Comparison of ENCODE assay signal across 19 mouse cellular contexts in genomic region chr9:43265194-43265593, GRCm38 (mm10). TPM values are rescaled to one million over a fixed set of nuclear protein-coding genes. Genes with fewer than 3 reads are reported as not detected.
DNase-seq lines count a peak whose midpoint lies in the region; ATAC-seq and TF ChIP-seq lines count a peak whose summit lies in the region.
"Had no signal": no experiment of that assay in that cellular context is flagged by ENCODE, and none has a peak within 500 bp of the region (broad histone marks: within the 10 kb centered on the region; RNA-seq: fewer than 3 reads in every experiment).

No protein-coding gene starts in this region.

- TF ChIP-seq CTCF in forebrain, postnatal 0 days (IDR thresholded peaks at IDR 0.05; ENCODE audit: low read depth), result no peak

- H3K4me1 ChIP-seq in forebrain, embryonic 10.5 days, result peaks cover 94% of the 10 kb centered on the region
- H3K4me1 ChIP-seq in forebrain, postnatal 0 days (ENCODE audit: insufficient read depth), result no peaks in the 10 kb centered on the region
- peaks cover 36% of the 10 kb centered on the region for H3K4me1 ChIP-seq in kidney, embryonic 16.5 days (ENCODE audit: insufficient read depth, low read length)
- peaks cover 14% of the 10 kb centered on the region for H3K4me1 ChIP-seq in brown adipose tissue, adult 24 weeks (ENCODE audit: control insufficient read depth, insufficient read depth, insufficient read length, low read length)
- peaks cover 71% of the 10 kb centered on the region for H3K4me1 ChIP-seq in limb, embryonic 10.5 days

- H3K36me3 ChIP-seq in forebrain, embryonic 10.5 days (replicated peaks), result no peaks in the 10 kb centered on the region
- H3K36me3 ChIP-seq in forebrain, postnatal 0 days (ENCODE audit: insufficient read depth), result no peaks in the 10 kb centered on the region
- H3K36me3 ChIP-seq in kidney, embryonic 16.5 days (ENCODE audit: insufficient read depth, low read length), result no peaks in the 10 kb centered on the region
- no peaks in the 10 kb centered on the region for H3K36me3 ChIP-seq in limb, embryonic 10.5 days
- H3K36me3 ChIP-seq: forebrain, embryonic 15.5 days; neural tube, embryonic 13.5 days had no signal

- H3K27ac ChIP-seq in forebrain, embryonic 10.5 days, result peak overlapping the region; percentile 82
- no peak overlapping the region for H3K27ac ChIP-seq in forebrain, postnatal 0 days (ENCODE audit: low read depth, low read length)
- H3K27ac ChIP-seq in kidney, embryonic 16.5 days (ENCODE audit: low read length), result peak overlapping the region; percentile 30; the same call in 1 of the 2 replicates
- peak overlapping the region; percentile 64 for H3K27ac ChIP-seq in brown adipose tissue, adult 24 weeks (replicated peaks; ENCODE audit: low read depth, low read length)
- peak overlapping the region; percentile 95 for H3K27ac ChIP-seq in limb, embryonic 10.5 days
- H3K27ac ChIP-seq: forebrain, embryonic 15.5 days; macrophage; neural tube, embryonic 13.5 days had no signal

- no peak for ATAC-seq in forebrain, postnatal 0 days
- no peak for ATAC-seq in kidney, embryonic 16.5 days (ENCODE audit: low FRiP score, low TSS enrichment)
- ATAC-seq: forebrain, embryonic 15.5 days; hindbrain, embryonic 16.5 days; midbrain, embryonic 16.5 days; Patski had no signal

- no peak overlapping the region for H3K9ac ChIP-seq in forebrain, postnatal 0 days
- 0 out of 2 replicates have a peak overlapping the region, but pooled peaks have one; percentile 10 for H3K9ac ChIP-seq in kidney, embryonic 16.5 days (replicated peaks; ENCODE audit: low read length)
- H3K9ac ChIP-seq: forebrain, embryonic 15.5 days; neural tube, embryonic 13.5 days had no signal

- no peak overlapping the region for H3K4me3 ChIP-seq in forebrain, embryonic 10.5 days
- no peak overlapping the region for H3K4me3 ChIP-seq in forebrain, postnatal 0 days (ENCODE audit: low read depth, low read length)
- no peak overlapping the region for H3K4me3 ChIP-seq in kidney, embryonic 16.5 days (ENCODE audit: low read length)
- no peak overlapping the region for H3K4me3 ChIP-seq in brown adipose tissue, adult 24 weeks (ENCODE audit: insufficient read depth, low read depth, low read length)
- no peak overlapping the region for H3K4me3 ChIP-seq in limb, embryonic 10.5 days
- H3K4me3 ChIP-seq: forebrain, embryonic 15.5 days; neural tube, embryonic 13.5 days had no signal

- H3K9me3 ChIP-seq in forebrain, embryonic 10.5 days, result peaks cover 8% of the 10 kb centered on the region; the same call in 1 of the 2 replicates
- H3K9me3 ChIP-seq in forebrain, postnatal 0 days (ENCODE audit: low read length), result no peaks in the 10 kb centered on the region
- H3K9me3 ChIP-seq in kidney, embryonic 16.5 days (ENCODE audit: low read length), result no peaks in the 10 kb centered on the region
- no peaks in the 10 kb centered on the region for H3K9me3 ChIP-seq in limb, embryonic 10.5 days (replicated peaks)
- H3K9me3 ChIP-seq: forebrain, embryonic 15.5 days; neural tube, embryonic 13.5 days had no signal

- no peak for DNase-seq in forebrain, embryonic 10.5 days (ENCODE audit: extremely low spot score, low spot score)
- no peak for DNase-seq in forebrain, postnatal 0 days
- no peak for DNase-seq in kidney, adult 8-10 months
- no peak for DNase-seq in limb, embryonic 10.5 days (ENCODE audit: low spot score)
- no peak for DNase-seq in urinary bladder, postnatal 25 days (ENCODE audit: low spot score)
- no peak for DNase-seq in adrenal gland, adult 18-20 months (ENCODE audit: low spot score in 2 of 2)
- DNase-seq: cerebellum, adult 9-11 months; gastrocnemius, postnatal 25 days; lung, adult 18-20 months; spleen, adult 18-20 months; thymus, postnatal 36 days had no signal

- WGBS in forebrain, embryonic 10.5 days, result 46% methylated on average over 9 of the region's 9 CpGs
- 24% methylated on average over 9 of the region's 9 CpGs for WGBS in forebrain, postnatal 0 days
- WGBS in kidney, embryonic 16.5 days, result 58% methylated on average over 9 of the region's 9 CpGs
- 60% methylated on average over 9 of the region's 9 CpGs for WGBS in limb, embryonic 10.5 days

- no peak overlapping the region for H3K4me2 ChIP-seq in forebrain, postnatal 0 days (ENCODE audit: low read depth)
- no peak overlapping the region for H3K4me2 ChIP-seq in kidney, embryonic 16.5 days (replicated peaks; ENCODE audit: low read depth, low read length)
- H3K4me2 ChIP-seq: forebrain, embryonic 15.5 days; neural tube, embryonic 13.5 days had no signal

- H3K27me3 ChIP-seq in forebrain, embryonic 10.5 days (ENCODE audit: poor library complexity, severe bottlenecking), result peaks cover 39% of the 10 kb centered on the region
- no peaks in the 10 kb centered on the region for H3K27me3 ChIP-seq in forebrain, postnatal 0 days (ENCODE audit: insufficient read depth, low read length)
- H3K27me3 ChIP-seq in kidney, embryonic 16.5 days (ENCODE audit: insufficient read depth, low read length), result no peaks in the 10 kb centered on the region
- H3K27me3 ChIP-seq in limb, embryonic 10.5 days (ENCODE audit: low read depth, poor library complexity, severe bottlenecking), result peaks cover 4% of the 10 kb centered on the region
- H3K27me3 ChIP-seq: forebrain, embryonic 15.5 days; Patski had no signal

RNA-seq across cellular contexts. Expression of gene Oaf, which starts 25.5 kb away (rescaled TPM):
- 42.1 and 46.5 TPM in 2 replicates for polyA plus RNA-seq in forebrain, embryonic 10.5 days (2016; fragmentation: Nextera tagmentation; extraction: Ambion mirVana)
- 5.0 and 14.3 TPM in 2 replicates for total RNA-seq in forebrain, postnatal 0 days (2014; rRNA removed)
- polyA plus RNA-seq in forebrain, postnatal 0 days (2015; fragmentation: Nextera tagmentation; extraction: Ambion mirVana), result 7.8 and 7.9 TPM in 2 replicates
- 46.6 and 63.8 TPM in 2 replicates for polyA plus RNA-seq in kidney, embryonic 16.5 days (2015; fragmentation: Nextera tagmentation; extraction: Ambion mirVana)
- polyA plus RNA-seq in brown adipose tissue, adult 24 weeks (2012; ENCODE audit: insufficient read depth, insufficient read length, missing spikeins), result 20.8 and 29.8 TPM in 2 replicates
- 68.6 and 87.4 TPM in 2 replicates for polyA plus RNA-seq in limb, embryonic 10.5 days (2016; fragmentation: Nextera tagmentation; extraction: Ambion mirVana)
- total RNA-seq in adrenal gland, adult 18-20 months (2021), result 10 to 100 TPM in 1 of 2 experiments, 1 to 10 TPM in 1; 9.9 to 38.0 TPM

RNA-seq across cellular contexts. Expression of gene Trim29, which starts 45.5 kb away (rescaled TPM):
- 1.2 and 1.4 TPM in 2 replicates for polyA plus RNA-seq in forebrain, embryonic 10.5 days (2016; fragmentation: Nextera tagmentation; extraction: Ambion mirVana)
- total RNA-seq in forebrain, postnatal 0 days (2014; rRNA removed), result not detected in 2 replicates
- polyA plus RNA-seq in forebrain, postnatal 0 days (2015; fragmentation: Nextera tagmentation; extraction: Ambion mirVana), result 0.05 and 0.11 TPM in 2 replicates
- 1.1 and 2.0 TPM in 2 replicates for polyA plus RNA-seq in kidney, embryonic 16.5 days (2015; fragmentation: Nextera tagmentation; extraction: Ambion mirVana)
- 0.52 TPM in 1 of 2 replicates, not detected in the other for polyA plus RNA-seq in brown adipose tissue, adult 24 weeks (2012; ENCODE audit: insufficient read depth, insufficient read length, missing spikeins)
- polyA plus RNA-seq in limb, embryonic 10.5 days (2016; fragmentation: Nextera tagmentation; extraction: Ambion mirVana), result 5.8 and 5.9 TPM in 2 replicates
- under 1 TPM; 0.23 to 0.35 TPM for total RNA-seq in adrenal gland, adult 18-20 months (2021)
- total RNA-seq: gastrocnemius, postnatal 25 days had no signal
- polyA plus RNA-seq: forebrain, embryonic 15.5 days; hindbrain, embryonic 16.5 days; Patski had no signal

RNA-seq across cellular contexts. Expression of gene Pou2f3, which starts 55.0 kb away (rescaled TPM):
- polyA plus RNA-seq in forebrain, embryonic 10.5 days (2016; fragmentation: Nextera tagmentation; extraction: Ambion mirVana), result not detected in 2 replicates
- total RNA-seq in forebrain, postnatal 0 days (2014; rRNA removed), result not detected in 2 replicates
- 0.05 TPM in 1 of 2 replicates, not detected in the other for polyA plus RNA-seq in forebrain, postnatal 0 days (2015; fragmentation: Nextera tagmentation; extraction: Ambion mirVana)
- polyA plus RNA-seq in kidney, embryonic 16.5 days (2015; fragmentation: Nextera tagmentation; extraction: Ambion mirVana), result 0.15 and 0.18 TPM in 2 replicates
- polyA plus RNA-seq in brown adipose tissue, adult 24 weeks (2012; ENCODE audit: insufficient read depth, insufficient read length, missing spikeins), result not detected in 2 replicates
- 0.08 TPM in 1 of 2 replicates, not detected in the other for polyA plus RNA-seq in limb, embryonic 10.5 days (2016; fragmentation: Nextera tagmentation; extraction: Ambion mirVana)
- total RNA-seq in adrenal gland, adult 18-20 months (2021), result under 1 TPM; 0.20 to 0.22 TPM
- total RNA-seq: gastrocnemius, postnatal 25 days had no signal
- polyA plus RNA-seq: forebrain, embryonic 15.5 days; macrophage; midbrain, embryonic 16.5 days; neural tube, embryonic 13.5 days had no signal
